Mouse (Mus musculus) spleen, postnatal 10 days (tissue): ENCODE measurements around the gene Prkacb.

ENCODE experiments used
- DNase-seq, 2 experiments: peaks; one replicate each; pipeline ENCODE4 v3.0.0; 2021 to 2022; ENCODE audit warnings: low spot score in 2 of 2

Gene Prkacb

DNA sequence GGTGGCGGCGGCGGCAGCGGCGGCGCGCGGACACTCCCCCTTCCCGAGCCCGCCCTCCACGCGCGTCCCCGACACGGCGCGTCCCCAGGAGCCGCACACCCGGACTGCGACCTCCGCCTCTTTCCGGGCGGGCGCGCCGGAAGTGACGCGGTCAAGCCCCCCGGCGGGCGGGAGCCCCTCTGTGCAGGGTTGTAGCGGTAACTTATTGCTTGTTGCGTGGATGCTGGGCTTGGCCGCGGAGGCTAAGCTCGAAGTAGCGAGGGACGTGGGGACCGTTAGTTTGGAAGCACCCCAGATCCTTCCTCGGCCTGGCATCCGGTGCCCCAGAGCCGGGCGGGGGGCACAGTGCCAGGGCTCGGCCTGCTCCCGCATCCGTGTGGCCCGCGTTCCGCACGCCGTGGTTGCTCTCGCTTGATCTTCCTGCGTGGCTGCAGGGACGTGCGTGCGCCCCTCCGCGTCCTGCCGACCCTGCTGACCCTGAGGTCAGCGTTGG lies at the start of gene Prkacb:
TSS of gene Prkacb (minus strand) at position 90 of the 493 bp plus-strand sequence.
- DNase-seq = peak; percentile 74 to 86

GRCm38 (mm10) chr3:146860308-146860707 lies 47.5 kb upstream of the Prkacb start:
- DNase-seq = no peak

- DNase-seq = no peak
Observed at GRCm38 (mm10) chr3:146857373-146857772, 44.6 kb upstream of the Prkacb start.

GRCm38 (mm10) chr3:146854473-146855087 lies 41.8 kb upstream of the Prkacb start:
- no peak for DNase-seq

DNA sequence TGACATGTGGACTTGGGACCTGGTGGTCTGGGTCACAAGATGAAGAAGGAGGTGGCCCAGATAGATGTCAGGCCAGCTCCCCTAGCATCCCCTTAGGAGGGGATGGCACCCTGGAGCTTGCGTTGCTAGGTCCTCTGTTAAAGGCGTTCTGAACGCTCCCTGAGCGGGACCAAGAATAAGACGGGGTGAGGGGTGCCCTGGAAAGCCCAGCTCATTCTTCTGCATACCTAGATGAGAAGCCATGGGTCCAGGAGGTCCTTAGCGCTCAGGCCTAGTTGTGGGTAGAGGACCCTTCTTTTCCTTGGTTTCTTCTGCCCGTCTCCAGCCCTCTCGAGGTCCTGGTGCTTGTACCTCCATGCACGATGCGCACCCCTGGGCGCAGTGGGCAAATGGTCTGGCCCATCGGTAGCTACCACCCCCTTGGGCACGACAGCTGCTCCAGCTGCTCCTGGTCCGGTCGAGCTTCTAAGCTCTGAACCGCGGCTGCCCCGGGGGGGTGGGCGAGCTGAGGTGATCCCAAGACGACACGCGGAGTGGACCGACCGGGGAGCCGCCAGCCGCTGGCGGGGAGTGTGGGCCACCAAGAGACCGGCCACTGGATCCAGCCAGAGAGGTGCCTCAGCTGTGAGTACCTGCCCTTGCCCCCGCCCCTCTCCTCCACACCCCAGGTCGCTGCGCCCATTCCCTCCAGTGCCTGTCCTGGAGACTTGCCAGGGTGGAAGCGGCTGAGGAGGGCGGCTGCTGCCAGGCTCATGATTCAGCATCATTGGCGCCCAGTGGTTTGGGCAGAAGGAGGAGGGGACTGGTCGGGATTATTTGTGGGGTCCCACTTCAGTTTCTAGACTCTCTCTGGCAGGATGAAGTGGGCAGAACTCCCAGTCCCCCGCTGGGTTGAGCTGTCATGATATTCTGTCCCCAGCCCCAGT lies 39.4 kb upstream of the Prkacb start, which contains the start of gene Ttll7:
TSS of gene Ttll7 (plus strand) at position 402 of the 926 bp plus-strand sequence.
- peak in 1 of 2 experiments; percentile 32 for DNase-seq

DNA sequence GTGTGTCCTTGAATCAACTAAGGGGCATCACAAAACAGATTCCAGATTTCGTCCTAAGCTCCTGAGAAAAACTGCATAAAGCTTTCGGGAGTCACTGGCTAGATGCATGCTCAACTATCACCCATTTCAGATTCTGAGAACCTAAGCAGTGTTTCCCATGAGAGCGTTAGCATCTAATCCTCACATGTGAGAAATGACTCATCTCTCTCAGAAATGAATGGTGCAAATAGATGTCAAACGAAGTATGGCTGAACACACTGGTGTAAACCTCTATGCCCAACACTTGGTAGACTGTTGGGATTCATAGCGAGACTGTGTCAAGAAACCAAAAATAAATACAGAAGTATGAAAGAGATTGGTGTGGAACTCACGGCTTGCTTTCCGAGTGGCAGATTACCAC lies 36.6 kb upstream of the Prkacb start:
- no peak for DNase-seq

- DNase-seq = no peak
Observed at GRCm38 (mm10) chr3:146848112-146848511, 35.3 kb upstream of the Prkacb start.

DNA sequence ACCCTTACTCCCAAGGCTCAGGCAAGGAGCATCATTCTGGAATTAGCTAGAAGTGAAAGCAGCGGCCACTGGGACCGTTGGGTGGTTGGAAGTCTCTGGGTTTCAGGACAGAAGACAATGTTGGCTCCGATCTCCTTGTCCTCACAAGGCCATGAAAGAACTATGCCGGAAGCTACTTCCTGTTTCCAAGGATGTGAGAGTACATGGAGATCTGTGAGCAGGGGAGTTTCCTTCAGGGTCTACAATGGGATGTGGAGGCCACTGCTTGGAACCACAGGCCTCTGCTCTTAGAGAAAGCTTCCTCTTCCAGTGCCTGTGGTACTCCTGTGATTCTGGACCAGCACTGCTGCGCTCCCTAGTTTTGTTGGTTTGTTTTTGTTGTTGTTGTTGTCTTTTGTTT lies 33.4 kb upstream of the Prkacb start:
- no peak for DNase-seq

DNA sequence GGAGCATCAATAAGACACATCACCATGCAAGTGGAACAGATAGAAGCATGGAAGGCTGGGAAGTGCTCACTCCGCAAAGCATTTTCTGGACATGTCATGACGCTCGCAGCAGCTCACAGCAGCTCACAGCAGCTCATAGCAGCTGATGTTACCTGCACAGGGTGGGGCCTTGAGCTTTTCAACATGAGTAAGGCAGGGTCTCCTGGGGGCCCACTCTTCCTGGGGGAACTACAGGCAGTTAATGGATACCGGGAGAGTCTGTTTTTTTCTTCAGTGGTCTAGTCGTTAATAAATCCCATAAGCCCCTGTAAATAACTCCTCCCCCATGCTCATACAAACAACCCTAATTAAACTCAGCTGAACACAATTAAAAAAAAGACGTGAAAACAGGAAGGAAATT lies 30.7 kb upstream of the Prkacb start:
- no peak for DNase-seq

GRCm38 (mm10) chr3:146842766-146843165 lies 30.0 kb upstream of the Prkacb start:
- DNase-seq = no peak

- DNase-seq = no peak
Observed at GRCm38 (mm10) chr3:146820718-146821117, 7.9 kb upstream of the Prkacb start.

GRCm38 (mm10) chr3:146813624-146814023 lies 834 bp upstream of the Prkacb start:
- DNase-seq = no peak

GRCm38 (mm10) chr3:146812041-146812878 lies 530 bp downstream of the Prkacb start:
- DNase-seq = no peak

GRCm38 (mm10) chr3:146793554-146794257 lies 19.1 kb downstream of the Prkacb start:
- no peak for DNase-seq

DNA sequence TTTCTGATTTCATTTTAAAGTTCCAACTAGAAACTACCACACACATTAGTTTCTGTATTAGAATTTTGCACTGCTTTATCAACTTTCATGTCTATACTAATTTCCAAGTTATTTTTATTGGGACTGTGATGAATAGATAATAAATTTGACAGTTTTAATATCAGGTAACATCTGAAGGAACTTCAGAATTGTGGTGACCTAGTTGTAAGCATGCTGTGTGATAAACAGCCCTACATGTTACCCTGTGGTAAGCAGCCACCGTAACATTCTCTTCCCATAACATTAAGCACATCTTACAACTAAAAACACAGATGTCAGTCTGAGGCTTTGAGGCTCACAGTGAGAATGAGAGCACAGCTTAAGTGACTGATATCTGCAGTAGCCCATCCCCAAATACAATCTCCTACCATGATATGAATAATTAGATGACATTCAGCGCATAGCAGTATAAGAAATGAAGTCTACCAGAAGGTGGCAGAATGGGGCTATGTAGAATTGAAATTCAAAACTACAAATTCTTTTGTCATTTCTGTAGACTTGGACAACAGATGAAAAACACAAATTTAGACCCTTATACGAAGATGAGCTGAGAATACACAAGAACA lies 20.5 kb downstream of the Prkacb start:
- DNase-seq = no peak

GRCm38 (mm10) chr3:146784233-146784632 lies 28.6 kb downstream of the Prkacb start:
- DNase-seq = no peak

DNA sequence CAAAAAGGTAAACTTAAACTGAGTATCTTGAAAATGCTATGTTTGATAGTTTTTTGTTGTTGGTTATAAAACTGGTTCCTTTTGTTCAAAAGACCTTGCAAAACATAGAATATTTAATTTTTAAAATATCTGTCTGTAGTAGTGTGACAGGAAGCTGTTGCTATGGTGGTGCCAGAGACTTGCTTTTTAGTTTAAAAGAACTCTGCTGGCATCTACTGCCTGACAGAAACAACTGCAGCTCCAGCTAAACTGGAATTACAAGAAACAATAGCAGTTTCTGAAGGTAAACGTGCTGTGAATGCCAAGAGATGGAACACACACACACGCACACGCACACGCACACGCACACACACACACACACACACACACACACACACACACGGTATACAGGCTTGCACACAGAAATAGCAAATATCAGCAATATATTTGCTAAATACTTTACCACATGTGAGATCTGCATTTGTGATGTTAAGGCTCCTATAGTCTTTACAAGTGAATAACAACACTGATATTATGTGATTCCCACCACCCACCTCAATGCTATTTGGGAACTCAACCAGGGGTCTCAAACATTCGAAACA lies 29.1 kb downstream of the Prkacb start:
- no peak for DNase-seq

DNA sequence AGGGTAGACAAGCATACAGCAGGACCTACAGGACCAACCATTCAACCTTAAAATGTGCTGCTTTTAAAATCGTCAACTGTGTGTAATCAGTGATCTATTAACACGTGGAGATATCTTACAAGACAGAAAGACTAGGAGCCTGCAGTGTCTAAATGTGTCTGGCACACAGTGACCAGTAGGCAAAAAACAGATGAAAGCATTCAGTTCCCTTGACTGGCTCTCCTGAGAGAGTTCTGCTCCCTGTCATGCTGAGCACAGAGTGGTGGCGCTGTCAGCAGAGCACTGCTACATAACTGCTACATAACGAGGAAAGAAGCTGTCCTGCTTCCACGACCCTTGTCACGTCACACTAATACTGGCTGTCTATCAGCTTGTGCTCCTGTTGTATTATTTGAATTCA lies 30.2 kb downstream of the Prkacb start:
- DNase-seq = no peak

- DNase-seq = peak; percentile 36 to 44
Observed at GRCm38 (mm10) chr3:146781131-146781530, 31.7 kb downstream of the Prkacb start.

DNA sequence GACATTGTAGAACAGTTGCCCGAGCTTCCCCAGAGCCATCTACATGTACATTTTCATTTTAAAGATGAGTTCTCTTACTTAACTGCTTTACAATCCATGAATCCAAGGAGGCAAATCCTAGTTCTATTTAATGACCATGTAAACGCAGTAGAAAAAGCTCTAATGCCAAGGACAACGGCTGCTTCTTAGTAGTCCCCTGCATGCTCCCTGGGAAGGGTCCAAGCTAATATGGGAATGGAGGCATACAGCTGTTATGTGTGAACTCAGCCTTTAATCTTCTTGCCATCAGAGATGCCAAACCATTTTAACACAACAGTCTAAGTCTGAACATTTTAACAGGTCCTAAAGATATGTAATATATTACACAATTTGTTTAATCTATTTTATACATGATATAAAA lies 32.5 kb downstream of the Prkacb start:
- DNase-seq = no peak
